Mouse (Mus musculus) embryonic facial prominence, embryonic 10.5 days (tissue): ENCODE data around the gene Zbtb16. TPM values are rescaled to one million over a fixed set of nuclear protein-coding genes. Genes with fewer than 3 reads are reported as not detected.

Experiments
- DNase-seq: peaks from one replicate; pipeline ENCODE4 v3.0.0-alpha.2; 2017; ENCODE audit warnings: low spot score
- H3K27ac ChIP-seq: fragments of 300-500 bp; sonication (generic); replicated peaks from 2 replicates; pipeline ENCODE4 v1.5.1; 2016; ENCODE audit warnings: mild to moderate bottlenecking
- H3K27me3 ChIP-seq: fragments of 300-500 bp; sonication (generic); replicated peaks from 2 replicates; pipeline ENCODE4 v1.6.1; 2016; ENCODE audit warnings: low read depth, mild to moderate bottlenecking; ENCODE audit not compliant: poor library complexity, severe bottlenecking
- H3K36me3 ChIP-seq: fragments of 300-500 bp; sonication (generic); replicated peaks from 2 replicates; pipeline ENCODE4 v1.6.1; 2016; ENCODE audit warnings: mild to moderate bottlenecking, moderate library complexity
- H3K4me1 ChIP-seq: fragments of 300-500 bp; sonication (generic); 2 replicates; pipeline ENCODE4 v1.6.1; 2016
- H3K4me3 ChIP-seq: fragments of 300-500 bp; sonication (generic); 2 replicates; pipeline ENCODE4 v1.5.1; 2016; ENCODE audit warnings: mild to moderate bottlenecking, moderate library complexity
- H3K9me3 ChIP-seq: fragments of 300-500 bp; sonication (generic); 2 replicates; pipeline ENCODE4 v1.6.1; 2016; ENCODE audit warnings: mild to moderate bottlenecking
- WGBS: fragments of 180-500 bp; shearing (Covaris S2); methylation state at CpG from one replicate; pipeline ENCODE4 v1.1.7; 2016; 5-methylcytosine and 5-hydroxymethylcytosine counted together
- polyA plus RNA-seq: library from polyadenylated mRNA; unstranded; fragments of >200 nt; fragmentation: Nextera tagmentation; extraction: Ambion mirVana; gene quantifications from 2 replicates; pipeline ENCODE4 v1.2.1, GENCODE M21; 2016

Zbtb16 gene
- polyA plus RNA-seq, 1 experiment from 2014 or later: 15.8 TPM

DNA sequence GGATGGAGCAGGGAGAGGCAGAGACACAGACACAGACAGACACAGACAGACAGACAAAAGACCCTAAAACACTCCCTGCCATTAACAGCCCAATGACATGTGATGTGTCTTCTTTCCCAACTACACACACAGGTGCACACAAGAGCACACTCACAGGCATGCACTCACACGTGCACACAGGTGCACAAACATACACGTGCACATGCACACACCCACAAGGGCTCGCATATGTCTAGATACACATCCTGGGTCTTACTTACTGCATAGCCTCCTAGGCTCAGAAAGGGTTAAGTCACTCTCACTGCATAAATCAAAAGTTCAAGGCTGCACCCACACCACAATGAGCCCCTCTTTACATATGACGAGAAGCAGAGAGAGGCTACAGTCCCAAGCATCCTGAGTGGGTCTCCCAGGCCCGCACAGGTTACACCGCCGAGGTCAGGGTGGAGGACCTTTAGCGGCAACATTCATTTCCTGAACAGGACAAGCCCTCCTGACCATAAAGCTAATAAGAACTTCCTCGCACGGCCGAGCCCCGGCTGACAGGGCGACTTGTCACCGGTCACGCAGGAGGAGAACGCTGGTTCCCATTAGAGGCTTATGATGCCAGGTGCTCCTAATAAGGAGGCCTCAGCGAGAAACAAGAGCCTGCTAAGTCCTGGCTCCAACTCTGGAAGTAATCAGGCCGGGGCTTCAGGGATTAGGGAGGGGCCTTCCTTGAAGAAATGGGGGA, 13.3 kb downstream of the Zbtb16 start:
- H3K27me3 ChIP-seq: peaks cover 41% of the 10 kb centered on the region
- H3K27ac ChIP-seq: peak overlapping the region; percentile 27
- peaks cover 15% of the 10 kb centered on the region for H3K36me3 ChIP-seq
- WGBS: 18% methylated on average over 18 of the region's 18 CpGs
- DNase-seq: peak; percentile 90
- peaks cover 80% of the 10 kb centered on the region for H3K4me1 ChIP-seq
- H3K9me3 ChIP-seq: no peaks in the 10 kb centered on the region
- peak overlapping the region; percentile 39 for H3K4me3 ChIP-seq

DNA sequence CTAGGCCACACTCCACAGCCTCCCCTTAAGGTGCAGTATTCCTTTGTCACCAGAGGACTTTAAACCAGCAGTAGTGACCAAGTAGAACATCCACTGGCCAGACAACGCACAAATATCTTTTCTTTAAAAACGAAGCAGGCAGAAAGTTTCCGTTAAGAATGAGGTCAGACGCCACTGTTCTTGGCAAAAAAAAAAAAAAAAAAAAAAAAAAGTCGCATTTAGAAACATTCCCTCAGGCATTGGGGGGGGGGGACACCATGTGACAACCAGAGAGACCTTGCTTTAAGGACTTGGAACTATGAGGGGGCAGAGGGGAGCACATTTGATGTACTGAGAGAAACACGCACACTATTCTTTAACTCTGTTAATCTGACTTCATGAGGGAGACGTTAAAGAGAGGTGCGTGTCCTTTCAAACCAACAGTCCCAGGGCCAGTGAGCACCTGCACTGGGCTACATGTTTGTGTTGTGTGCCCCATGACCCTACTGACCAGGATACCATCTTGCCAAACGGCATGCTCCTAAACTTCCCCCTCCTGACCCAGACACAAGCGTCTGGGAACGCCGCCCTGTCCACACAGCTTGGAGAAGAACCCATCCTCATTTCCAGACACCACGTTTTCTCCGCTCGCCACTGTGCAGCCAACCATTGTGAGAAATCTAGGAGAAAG, 14.0 kb downstream of the Zbtb16 start:
- 34% methylated on average over 15 of the region's 15 CpGs for WGBS
- H3K9me3 ChIP-seq: no peaks in the 10 kb centered on the region
- peaks cover 11% of the 10 kb centered on the region; the same call in 1 of the 2 replicates for H3K36me3 ChIP-seq
- H3K27me3 ChIP-seq: peaks cover 43% of the 10 kb centered on the region
- peak overlapping the region; percentile 80 for H3K27ac ChIP-seq
- H3K4me3 ChIP-seq: peak overlapping the region; percentile 39
- H3K4me1 ChIP-seq: peaks cover 83% of the 10 kb centered on the region
- DNase-seq: peak; percentile 40

DNA sequence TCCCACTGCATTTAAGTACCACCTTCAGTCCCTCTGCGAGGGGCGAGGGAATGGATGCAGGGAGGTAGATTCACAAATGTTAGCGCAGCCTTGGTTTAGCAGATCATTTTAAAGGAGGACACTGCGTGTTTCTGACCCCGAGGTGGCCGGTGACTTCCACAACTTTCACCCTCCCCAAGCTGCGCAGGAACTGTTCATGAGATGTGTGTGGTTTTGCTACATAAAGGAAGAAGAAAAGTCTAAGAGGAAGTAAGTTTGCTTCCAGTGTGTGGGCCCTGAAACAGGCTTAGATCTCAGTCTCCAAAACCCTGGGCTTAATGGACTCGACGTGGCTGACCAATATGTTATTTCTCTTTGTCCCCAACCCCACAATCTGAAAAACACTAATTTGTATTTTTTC, 14.6 kb downstream of the Zbtb16 start:
- DNase-seq: no peak
- WGBS: 48% methylated on average over 9 of the region's 9 CpGs
- Histone ChIP-seq H3K27ac (peak overlapping the region; percentile 80), H3K27me3 (peaks cover 43% of the 10 kb centered on the region), H3K9me3 (no peaks in the 10 kb centered on the region), H3K4me3 (no peak overlapping the region; the same call in 1 of the 2 replicates), H3K36me3 (peaks cover 7% of the 10 kb centered on the region; the same call in 1 of the 2 replicates), H3K4me1 (peaks cover 87% of the 10 kb centered on the region)

DNA sequence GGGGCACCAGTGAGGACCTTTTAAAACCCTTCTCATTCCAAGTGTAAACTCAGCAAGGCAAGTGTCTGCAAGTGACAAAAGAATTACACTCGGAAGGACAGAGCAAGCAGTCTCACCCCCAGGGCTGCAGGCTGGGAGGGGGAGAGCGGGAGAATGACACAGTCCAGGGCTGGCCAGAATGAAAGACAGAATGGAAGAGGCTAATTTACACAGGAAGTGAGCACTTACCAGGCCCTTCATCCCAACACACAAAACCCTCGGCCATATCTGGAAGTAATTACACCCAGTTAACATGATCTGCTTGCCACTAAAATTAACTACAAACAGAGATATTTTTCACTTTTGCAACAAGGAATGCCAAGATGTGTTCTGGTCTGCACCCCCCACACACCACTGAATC, 15.2 kb downstream of the Zbtb16 start:
- peak; percentile 79 for DNase-seq
- Histone ChIP-seq H3K27ac (peak overlapping the region; percentile 80), H3K4me1 (peaks cover 84% of the 10 kb centered on the region), H3K4me3 (no peak overlapping the region), H3K36me3 (0 out of 2 replicates have a peak, but pooled peaks cover 1% of the 10 kb centered on the region), H3K9me3 (no peaks in the 10 kb centered on the region), H3K27me3 (peaks cover 41% of the 10 kb centered on the region)
- WGBS: 9% methylated on average over 3 of the region's 3 CpGs

DNA sequence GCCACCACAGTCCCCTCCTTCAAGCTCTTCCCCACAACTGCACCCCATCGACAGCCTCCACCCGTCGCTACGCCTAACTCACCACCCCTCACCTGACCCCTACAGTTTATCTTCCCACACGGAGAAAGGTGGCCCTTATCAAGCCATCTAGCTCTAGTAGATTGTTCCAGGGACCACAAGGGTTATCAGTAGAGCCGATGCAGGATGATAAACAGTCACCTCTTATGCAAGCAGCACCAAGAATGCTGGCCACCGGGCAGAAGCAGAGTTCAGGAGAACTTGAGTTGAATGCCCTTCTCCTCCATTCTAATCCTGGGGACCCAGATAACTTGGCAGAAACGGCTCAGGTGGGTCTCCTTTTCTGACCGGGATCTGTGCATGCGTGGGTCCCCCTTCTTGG, 16.3 kb downstream of the Zbtb16 start:
- peaks cover 81% of the 10 kb centered on the region for H3K4me1 ChIP-seq
- no peaks in the 10 kb centered on the region for H3K36me3 ChIP-seq
- 81% methylated on average over 10 of the region's 10 CpGs for WGBS
- peaks cover 38% of the 10 kb centered on the region for H3K27me3 ChIP-seq
- peak overlapping the region; percentile 80; the same call in 1 of the 2 replicates for H3K27ac ChIP-seq
- no peaks in the 10 kb centered on the region for H3K9me3 ChIP-seq
- H3K4me3 ChIP-seq: no peak overlapping the region
- DNase-seq: no peak

DNA sequence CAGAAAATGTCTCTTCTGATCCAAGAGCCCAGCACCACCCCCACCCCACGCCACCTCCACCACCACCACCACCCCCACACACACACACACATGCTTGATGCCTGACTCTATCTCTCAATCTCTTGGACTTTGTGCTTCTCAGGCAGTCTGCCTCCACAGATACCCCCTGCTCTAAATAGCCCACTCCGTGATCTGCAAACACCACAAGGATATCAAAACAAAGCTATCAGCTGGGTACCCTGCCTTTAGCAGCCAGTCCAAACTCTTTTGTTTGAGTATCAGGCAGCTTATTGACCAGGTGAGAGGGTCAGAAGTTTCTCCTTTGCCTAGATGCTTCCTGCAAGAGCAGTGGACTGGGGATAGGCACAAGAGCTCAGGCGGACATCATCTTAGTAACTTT, 16.9 kb downstream of the Zbtb16 start:
- no peak for DNase-seq
- Histone ChIP-seq H3K27me3 (peaks cover 38% of the 10 kb centered on the region), H3K9me3 (no peaks in the 10 kb centered on the region), H3K4me1 (peaks cover 79% of the 10 kb centered on the region), H3K36me3 (no peaks in the 10 kb centered on the region), H3K27ac (peak overlapping the region; percentile 61), H3K4me3 (no peak overlapping the region)
- 71% methylated on average over 3 of the region's 3 CpGs for WGBS

DNA sequence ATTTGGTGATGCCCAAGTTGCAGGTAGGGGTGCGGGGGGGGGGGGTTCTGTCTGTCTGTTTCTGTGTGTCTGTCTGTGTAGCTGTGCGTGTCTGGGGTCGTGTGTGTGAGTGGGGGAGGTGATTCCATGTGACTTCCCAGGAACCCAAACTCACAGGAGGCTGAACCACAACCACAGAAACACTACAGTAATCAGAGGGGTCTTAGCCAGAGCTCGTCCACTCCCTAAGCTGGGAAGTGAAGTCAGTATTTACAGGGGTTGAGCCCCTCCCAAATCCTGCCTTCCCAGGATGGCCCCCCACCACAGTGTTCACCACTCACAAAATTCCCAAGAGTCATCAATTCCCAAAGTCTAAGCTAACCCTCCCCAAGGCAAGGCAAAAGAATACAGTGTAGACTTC, 18.1 kb downstream of the Zbtb16 start:
- no peak for DNase-seq
- Histone ChIP-seq H3K4me3 (no peak overlapping the region), H3K27me3 (peaks cover 48% of the 10 kb centered on the region), H3K36me3 (no peaks in the 10 kb centered on the region), H3K27ac (no peak overlapping the region), H3K9me3 (no peaks in the 10 kb centered on the region), H3K4me1 (peaks cover 66% of the 10 kb centered on the region)
- 81% methylated on average over 4 of the region's 4 CpGs for WGBS

DNA sequence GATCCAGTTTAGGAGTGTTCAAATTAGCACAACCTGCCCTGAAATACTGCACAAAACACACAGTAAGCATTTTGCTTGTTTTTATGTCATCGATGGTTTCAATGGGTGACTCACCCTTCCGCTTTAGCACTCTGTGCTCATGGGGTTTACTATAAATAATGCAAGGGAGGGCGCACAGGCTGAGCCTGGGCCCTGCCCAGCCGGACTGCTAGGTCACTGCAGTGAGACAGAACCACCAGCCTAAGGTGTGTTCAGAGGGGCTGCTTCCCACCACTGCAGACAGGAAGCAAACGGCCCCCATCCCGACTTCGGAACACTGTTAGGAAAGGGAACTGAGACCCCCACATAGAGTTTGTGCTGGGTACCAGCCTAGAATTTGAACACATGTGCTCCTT, 18.6 kb downstream of the Zbtb16 start:
- Histone ChIP-seq H3K4me1 (peaks cover 61% of the 10 kb centered on the region), H3K36me3 (no peaks in the 10 kb centered on the region), H3K27ac (no peak overlapping the region; the same call in 1 of the 2 replicates), H3K4me3 (no peak overlapping the region), H3K27me3 (peaks cover 49% of the 10 kb centered on the region), H3K9me3 (no peaks in the 10 kb centered on the region)
- 83% methylated on average over 7 of the region's 7 CpGs for WGBS
- DNase-seq: no peak

DNA sequence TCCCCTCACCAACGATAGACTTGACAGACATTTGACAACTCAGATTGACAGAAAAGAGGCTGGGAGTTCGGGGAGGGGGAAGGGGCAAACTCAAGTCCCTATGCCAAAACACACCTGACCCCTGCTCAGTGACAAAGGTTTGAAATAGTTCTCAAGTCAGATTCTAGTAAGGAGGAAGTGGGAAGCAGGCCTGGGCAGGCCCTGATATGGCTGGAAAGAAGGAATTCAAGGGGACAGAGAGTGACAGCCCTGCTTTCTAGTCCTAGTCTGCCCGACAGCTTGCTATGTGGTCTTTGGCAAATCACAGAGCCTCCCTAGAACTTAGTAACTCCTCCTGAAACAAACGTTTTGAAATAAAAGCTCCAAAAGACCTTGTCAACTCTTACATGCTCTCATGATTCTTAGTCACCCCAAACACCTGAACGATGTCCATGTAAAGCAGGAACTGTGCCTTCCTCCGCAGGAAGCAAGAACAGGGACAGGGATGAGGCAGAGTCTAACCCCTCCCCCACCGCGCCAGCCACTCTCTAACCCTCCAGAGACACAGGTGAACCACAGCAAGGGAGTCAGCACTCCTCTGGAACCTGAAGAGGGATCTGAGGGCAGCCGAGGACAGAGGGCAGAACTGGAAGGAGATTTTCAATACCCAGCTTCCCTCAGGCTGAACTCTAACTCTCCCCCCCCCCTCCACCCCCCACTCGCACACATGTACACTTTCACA, 19.2 kb downstream of the Zbtb16 start:
- H3K9me3 ChIP-seq: no peaks in the 10 kb centered on the region
- H3K36me3 ChIP-seq: no peaks in the 10 kb centered on the region
- DNase-seq: no peak
- 47% methylated on average over 10 of the region's 10 CpGs for WGBS
- H3K27ac ChIP-seq: no peak overlapping the region; the same call in 1 of the 2 replicates
- no peak overlapping the region for H3K4me3 ChIP-seq
- H3K27me3 ChIP-seq: peaks cover 49% of the 10 kb centered on the region
- peaks cover 56% of the 10 kb centered on the region for H3K4me1 ChIP-seq

DNA sequence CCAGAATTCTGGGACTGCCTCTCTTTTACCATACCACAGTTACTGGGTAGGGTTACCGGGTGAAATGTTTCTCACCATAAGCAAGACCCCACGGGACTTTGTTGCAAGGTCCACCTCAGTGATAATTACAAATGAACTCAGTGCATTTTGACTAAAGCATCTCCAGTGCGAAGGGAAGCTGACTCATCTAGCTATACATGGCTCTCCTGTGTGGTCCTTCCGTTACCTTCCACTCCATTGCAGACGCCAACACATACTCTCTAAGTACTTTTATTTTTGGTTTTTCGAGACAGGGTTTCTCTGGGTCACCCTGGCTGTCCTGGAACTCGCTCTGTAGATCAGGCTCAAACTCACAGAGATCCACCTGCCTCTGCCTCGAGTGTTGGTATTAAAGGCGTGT, 19.9 kb downstream of the Zbtb16 start:
- DNase-seq: no peak
- no peaks in the 10 kb centered on the region for H3K9me3 ChIP-seq
- H3K27me3 ChIP-seq: peaks cover 49% of the 10 kb centered on the region
- no peak overlapping the region for H3K27ac ChIP-seq
- no peak overlapping the region for H3K4me3 ChIP-seq
- WGBS: 92% methylated on average over 9 of the region's 9 CpGs
- H3K36me3 ChIP-seq: no peaks in the 10 kb centered on the region
- peaks cover 49% of the 10 kb centered on the region for H3K4me1 ChIP-seq

DNA sequence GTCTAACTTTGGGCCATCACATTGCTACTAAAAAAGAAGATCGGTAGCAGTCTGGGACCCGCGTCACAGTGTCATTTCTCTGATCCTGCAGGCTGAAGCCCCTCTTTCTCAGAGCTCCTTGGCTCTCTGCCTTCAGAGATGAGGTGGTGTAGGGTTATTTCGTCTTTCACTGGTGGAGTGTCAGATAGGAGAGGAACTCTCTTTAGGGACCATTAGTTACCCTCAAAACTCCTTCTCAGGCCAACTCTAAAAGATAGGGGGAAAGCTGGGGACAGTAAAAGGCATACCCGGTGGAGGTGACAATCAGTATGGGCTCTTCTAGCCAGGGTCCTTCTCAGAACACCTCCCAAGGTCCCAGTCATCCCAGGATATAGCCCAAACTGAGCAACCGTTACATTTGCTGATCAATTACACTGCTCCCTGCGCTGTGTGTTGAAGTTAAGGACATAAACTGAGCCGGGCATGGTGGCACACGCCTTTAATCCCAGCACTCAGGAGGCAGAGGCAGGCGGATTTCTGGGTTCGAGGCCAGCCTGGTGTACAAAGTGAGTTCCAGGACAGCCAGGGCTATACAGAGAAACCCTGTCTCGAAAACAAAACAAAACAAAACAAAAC, 21.0 kb downstream of the Zbtb16 start:
- WGBS: 88% methylated on average over 12 of the region's 12 CpGs
- Histone ChIP-seq H3K9me3 (no peaks in the 10 kb centered on the region), H3K36me3 (no peaks in the 10 kb centered on the region), H3K27me3 (peaks cover 48% of the 10 kb centered on the region), H3K4me1 (peaks cover 37% of the 10 kb centered on the region), H3K4me3 (no peak overlapping the region), H3K27ac (no peak overlapping the region)
- no peak for DNase-seq
